Mouse (Mus musculus) limb, embryonic 13.5 days (tissue): Measurements from ENCODE around the gene Col4a3bp. TPM values are rescaled to one million over a fixed set of nuclear protein-coding genes. Genes with fewer than 3 reads are reported as not detected.
"Not testable (repeated sequence)": the region's sequence is repeated elsewhere in the genome, so short reads cannot be mapped to it uniquely, and the experiment has no call there.

Source experiments
- ATAC-seq: fragments of 200-750 bp; cut with Nextera tagmentation; 2 replicates; pipeline ENCODE4 v1.8.0; 2017; ENCODE audit warnings: low read depth, moderate number of reproducible peaks, moderate TSS enrichment; ENCODE audit not compliant: low FRiP score
- H3K27ac ChIP-seq: fragments of 300-500 bp; sonication (generic); 2 replicates; pipeline ENCODE4 v1.5.1; 2015; ENCODE audit warnings: inconsistent platforms, mild to moderate bottlenecking, moderate library complexity
- H3K27me3 ChIP-seq: fragments of 300-500 bp; sonication (generic); 2 replicates; pipeline ENCODE4 v1.6.1; 2015; ENCODE audit warnings: mild to moderate bottlenecking, inconsistent platforms
- H3K36me3 ChIP-seq: fragments of 300-500 bp; sonication (generic); 2 replicates; pipeline ENCODE4 v1.6.1; 2015; ENCODE audit warnings: inconsistent platforms, mild to moderate bottlenecking, moderate library complexity
- H3K4me1 ChIP-seq: fragments of 300-500 bp; sonication (generic); 2 replicates; pipeline ENCODE4 v1.6.1; 2015; ENCODE audit warnings: inconsistent platforms
- H3K4me2 ChIP-seq: fragments of 300-500 bp; sonication (generic); replicated peaks from 2 replicates; pipeline ENCODE4 v1.6.1; 2015; ENCODE audit warnings: inconsistent platforms, mild to moderate bottlenecking, moderate library complexity
- H3K4me3 ChIP-seq: fragments of 300-500 bp; sonication (generic); 2 replicates; pipeline ENCODE4 v1.5.1; 2015; ENCODE audit warnings: moderate library complexity, mild to moderate bottlenecking, inconsistent platforms
- H3K9ac ChIP-seq: fragments of 300-500 bp; sonication (generic); 2 replicates; pipeline ENCODE4 v1.6.1; 2015; ENCODE audit warnings: mild to moderate bottlenecking, inconsistent platforms
- H3K9me3 ChIP-seq: fragments of 300-500 bp; sonication (generic); 2 replicates; pipeline ENCODE4 v1.6.1; 2016; ENCODE audit warnings: inconsistent platforms
- WGBS: fragments of 180-500 bp; shearing (Covaris S2); methylation state at CpG from one replicate; pipeline ENCODE4 v1.1.7; 2015; 5-methylcytosine and 5-hydroxymethylcytosine counted together
- polyA plus RNA-seq: library from polyadenylated mRNA; unstranded; fragments of >200 nt; fragmentation: Nextera tagmentation; extraction: Ambion mirVana; gene quantifications from 2 replicates; pipeline ENCODE4 v1.2.1, GENCODE M21; 2015

The Col4a3bp gene
- polyA plus RNA-seq, 1 experiment from 2014 or later: 9.9 TPM

DNA sequence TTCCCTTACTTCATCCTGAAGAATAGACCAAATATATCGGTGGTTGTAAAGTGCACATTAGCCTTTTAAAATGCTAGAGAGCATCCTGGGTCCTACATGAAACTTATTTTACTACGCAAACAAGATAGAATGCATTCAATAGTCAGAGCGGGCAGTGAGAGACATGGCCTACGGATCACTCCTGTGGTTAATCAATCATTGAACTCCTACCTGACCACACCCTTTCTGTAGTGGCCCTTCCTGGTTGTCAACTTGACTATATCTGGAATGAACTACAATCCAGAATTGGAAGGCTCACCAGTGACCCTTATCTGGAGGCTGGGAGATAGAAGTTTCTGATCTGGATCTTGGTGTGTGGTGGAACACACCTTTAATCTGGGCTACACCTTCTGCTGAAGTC, 120.7 kb downstream of the Col4a3bp start:
- H3K9ac ChIP-seq, H3K9me3 ChIP-seq, H3K27ac ChIP-seq, H3K4me3 ChIP-seq, H3K4me2 ChIP-seq, H3K27me3 ChIP-seq, ATAC-seq: not testable (repeated sequence)
- H3K36me3 ChIP-seq: peaks cover 79% of the 10 kb centered on the region
- peaks cover 12% of the 10 kb centered on the region for H3K4me1 ChIP-seq
- WGBS: 96% methylated on average over 4 of the region's 4 CpGs

DNA sequence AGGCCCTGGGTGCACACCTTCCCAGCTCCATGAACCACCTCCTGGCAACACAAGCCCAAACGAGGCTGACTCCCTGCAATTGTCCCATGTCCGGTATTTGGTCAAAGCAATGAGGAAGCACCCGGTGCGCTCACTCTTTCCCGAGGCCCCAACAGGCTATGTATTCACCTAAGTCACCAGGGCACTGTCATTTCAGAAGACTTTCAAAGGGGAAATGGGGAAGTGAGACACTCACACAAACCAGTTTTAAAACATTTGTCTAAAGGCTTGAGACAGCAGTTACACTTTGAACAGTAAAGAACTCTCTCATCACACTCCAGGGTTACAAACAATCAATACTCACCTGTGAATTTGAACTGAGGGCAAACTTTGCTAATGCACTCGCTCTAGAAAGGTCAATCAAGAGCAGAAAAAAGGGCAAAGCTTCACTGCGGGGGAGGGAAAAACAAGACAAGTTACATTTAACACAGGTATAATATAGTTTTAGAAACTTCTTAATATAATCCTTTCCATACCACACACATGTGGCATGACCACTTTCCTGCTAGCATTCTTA, 122.1 kb downstream of the Col4a3bp start:
- no peak for ATAC-seq
- 92% methylated on average over 7 of the region's 7 CpGs for WGBS
- H3K36me3 ChIP-seq: peaks cover 66% of the 10 kb centered on the region
- no peak overlapping the region for H3K27ac ChIP-seq
- no peak overlapping the region for H3K4me2 ChIP-seq
- no peak overlapping the region for H3K9ac ChIP-seq
- no peaks in the 10 kb centered on the region for H3K9me3 ChIP-seq
- H3K27me3 ChIP-seq: no peaks in the 10 kb centered on the region
- H3K4me1 ChIP-seq: peaks cover 26% of the 10 kb centered on the region
- H3K4me3 ChIP-seq: no peak overlapping the region

DNA sequence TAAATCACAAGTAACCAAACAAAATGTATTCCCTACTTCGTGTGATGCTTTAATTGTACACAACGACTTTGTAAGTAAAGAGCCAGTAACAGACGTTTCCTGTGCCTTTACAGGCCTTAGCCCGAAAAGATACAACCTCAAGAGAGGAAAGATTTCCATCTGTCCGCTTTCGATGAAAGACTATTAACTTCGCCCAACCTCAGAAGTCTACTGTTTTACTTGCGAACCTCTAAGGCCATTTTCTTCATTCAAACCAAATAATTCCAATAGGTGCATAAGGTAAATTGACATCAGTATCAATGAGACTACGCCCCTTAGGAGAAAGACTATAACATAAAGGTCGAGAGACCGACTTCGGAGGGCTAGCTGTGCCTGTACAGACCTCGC, 127.6 kb downstream of the Col4a3bp start:
- Histone ChIP-seq H3K4me2 (peak overlapping the region; percentile 72), H3K4me3 (peak overlapping the region; percentile 99), H3K27ac (peak overlapping the region; percentile 90; the same call in 1 of the 2 replicates), H3K9ac (peak overlapping the region; percentile 96), H3K36me3 (peaks cover 14% of the 10 kb centered on the region), H3K9me3 (no peaks in the 10 kb centered on the region), H3K27me3 (no peaks in the 10 kb centered on the region), H3K4me1 (peaks cover 36% of the 10 kb centered on the region)
- WGBS: 2% methylated on average over 13 of the region's 13 CpGs
- ATAC-seq: no peak

DNA sequence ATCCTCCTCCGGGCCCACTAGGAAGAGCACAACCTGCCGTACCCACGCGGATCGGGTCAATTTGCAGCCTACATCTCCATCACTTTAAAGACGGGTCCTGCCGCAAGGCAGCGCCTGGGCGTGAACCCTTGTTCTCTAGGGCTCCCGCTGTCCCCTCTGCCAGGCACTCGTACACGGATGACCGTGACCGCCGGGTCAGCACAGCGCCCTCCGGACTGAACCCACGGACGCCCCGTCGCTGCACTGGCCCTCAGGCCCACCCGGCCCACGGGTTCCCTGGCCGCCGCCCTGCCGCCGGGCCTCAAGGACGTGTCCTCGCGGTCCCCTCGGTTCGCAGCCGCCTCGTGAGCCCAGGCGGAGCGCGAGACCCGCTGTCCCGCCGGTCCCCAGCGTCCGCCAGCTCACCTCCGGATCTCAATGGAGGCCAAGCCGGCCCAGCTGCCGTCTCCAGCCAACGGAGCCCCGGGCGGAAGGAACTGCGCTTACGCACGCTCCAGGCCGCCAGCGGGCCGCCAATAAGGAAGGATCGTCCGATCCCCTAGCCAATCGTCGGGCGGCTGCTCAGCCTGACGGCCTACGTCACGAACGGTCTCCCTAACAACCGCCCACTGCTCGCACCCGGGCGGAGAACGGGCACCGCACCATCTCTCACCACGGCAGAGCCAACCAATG, 128.1 kb downstream of the Col4a3bp start, which contains the start of gene Hmgcr:
Gene Hmgcr, minus strand, starts transcription at position 531 of the 672 bp plus-strand sequence.
- Histone ChIP-seq H3K36me3 (peaks cover 9% of the 10 kb centered on the region), H3K9ac (peak within 1 kb of the TSS; percentile 96), H3K27ac (peak within 1 kb of the TSS; percentile 90), H3K4me2 (peak within 1 kb of the TSS; percentile 72), H3K27me3 (no peaks in the 10 kb centered on the region), H3K4me1 (peaks cover 36% of the 10 kb centered on the region), H3K9me3 (no peaks in the 10 kb centered on the region), H3K4me3 (peak within 1 kb of the TSS; percentile 99)
- ATAC-seq: peak; percentile 100
- WGBS: under 1% methylated on average over 69 of the region's 70 CpGs

DNA sequence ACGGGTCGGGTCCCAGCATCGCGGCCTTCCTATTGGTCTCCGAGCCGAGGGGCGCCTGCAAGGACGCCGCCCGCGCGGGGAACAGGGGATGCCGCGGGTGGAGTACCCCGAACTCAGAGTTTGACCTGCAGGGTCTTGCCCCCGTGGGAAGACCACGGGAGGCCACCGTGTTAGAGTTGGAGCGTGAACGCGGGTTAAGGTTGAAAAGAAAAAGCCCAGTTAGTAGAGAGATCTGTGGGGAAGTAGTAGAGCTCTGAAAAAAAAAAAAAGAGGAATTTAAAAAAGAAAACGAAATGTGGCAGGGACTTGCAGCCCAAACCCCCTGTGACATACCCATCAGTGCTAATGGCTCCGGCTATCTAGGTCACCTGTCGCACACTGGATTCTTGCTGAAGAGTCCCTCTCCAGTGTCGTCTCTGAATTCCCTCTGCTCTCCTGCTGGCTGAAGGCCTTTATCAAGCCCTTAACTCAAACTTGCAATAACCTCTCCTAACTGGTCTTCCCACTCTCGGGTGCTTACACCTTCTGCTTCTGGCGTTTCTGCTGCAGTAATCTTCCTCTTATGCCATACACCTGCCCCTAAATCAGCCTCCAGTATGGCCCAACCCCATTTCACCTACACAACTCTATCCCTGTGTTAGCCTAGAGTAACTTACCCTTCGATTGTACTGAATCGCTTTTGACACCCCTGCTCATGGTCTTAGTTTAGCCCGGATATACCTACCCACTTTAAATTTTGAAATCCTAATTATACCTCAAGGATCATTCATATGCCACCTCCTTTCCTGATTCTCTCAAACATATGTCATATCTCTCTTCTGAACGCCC, 128.9 kb downstream of the Col4a3bp start:
- Histone ChIP-seq H3K4me3 (peak overlapping the region; percentile 99), H3K9me3 (no peaks in the 10 kb centered on the region), H3K27ac (peak overlapping the region; percentile 78; the same call in 1 of the 2 replicates), H3K4me2 (peak overlapping the region; percentile 72), H3K9ac (peak overlapping the region; percentile 65), H3K27me3 (no peaks in the 10 kb centered on the region), H3K4me1 (peaks cover 36% of the 10 kb centered on the region), H3K36me3 (peaks cover 4% of the 10 kb centered on the region; the same call in 1 of the 2 replicates)
- no peak for ATAC-seq
- 16% methylated on average over 31 of the region's 31 CpGs for WGBS

DNA sequence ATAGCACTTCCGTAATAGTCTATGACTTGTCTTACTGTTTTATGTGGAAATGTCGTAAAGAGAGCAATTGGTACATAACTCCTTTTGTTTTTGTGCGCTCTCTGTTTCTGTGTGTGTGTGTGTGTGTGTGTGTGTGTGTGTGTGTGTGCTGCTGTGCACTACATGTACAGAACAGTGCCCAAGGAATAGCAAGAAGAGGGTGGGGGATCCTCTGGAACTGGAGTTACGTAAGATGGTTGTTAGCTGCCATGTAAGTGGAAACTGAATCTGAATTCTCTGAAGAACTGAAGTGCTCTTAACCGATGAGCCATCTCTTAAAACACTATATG, 129.5 kb downstream of the Col4a3bp start:
- Histone ChIP-seq H3K9me3 (no peaks in the 10 kb centered on the region), H3K27ac (no peak overlapping the region), H3K9ac (no peak overlapping the region), H3K27me3 (no peaks in the 10 kb centered on the region), H3K4me2 (no peak overlapping the region), H3K4me1 (peaks cover 36% of the 10 kb centered on the region), H3K36me3 (no peaks in the 10 kb centered on the region), H3K4me3 (no peak overlapping the region)
- 89% methylated on average over 5 of the region's 5 CpGs for WGBS
- no peak for ATAC-seq

DNA sequence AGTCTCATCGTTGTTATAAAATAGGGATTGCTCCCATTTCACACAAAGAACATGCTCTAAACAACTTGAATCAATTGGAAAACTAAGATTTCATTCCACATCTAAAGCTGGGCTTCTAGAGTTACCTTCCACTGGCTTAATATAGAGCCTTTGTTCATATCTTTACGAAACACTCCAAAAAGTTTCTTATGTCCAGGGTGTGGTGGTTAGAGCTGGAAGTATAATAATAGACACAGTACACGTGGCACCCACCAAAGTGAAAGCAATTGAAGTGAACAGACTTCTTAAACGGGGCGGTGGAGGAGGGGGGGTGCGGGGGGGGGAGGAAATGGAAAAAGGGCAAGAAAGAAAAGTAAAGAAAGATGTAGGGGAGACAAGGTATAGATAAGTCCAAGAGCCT, 129.9 kb downstream of the Col4a3bp start:
- Histone ChIP-seq H3K36me3 (no peaks in the 10 kb centered on the region), H3K4me2 (no peak overlapping the region), H3K27me3 (no peaks in the 10 kb centered on the region), H3K9me3 (no peaks in the 10 kb centered on the region), H3K4me3 (no peak overlapping the region), H3K9ac (no peak overlapping the region), H3K4me1 (peaks cover 32% of the 10 kb centered on the region), H3K27ac (no peak overlapping the region)
- no peak for ATAC-seq
- WGBS: 77% methylated on average over 6 of the region's 6 CpGs

DNA sequence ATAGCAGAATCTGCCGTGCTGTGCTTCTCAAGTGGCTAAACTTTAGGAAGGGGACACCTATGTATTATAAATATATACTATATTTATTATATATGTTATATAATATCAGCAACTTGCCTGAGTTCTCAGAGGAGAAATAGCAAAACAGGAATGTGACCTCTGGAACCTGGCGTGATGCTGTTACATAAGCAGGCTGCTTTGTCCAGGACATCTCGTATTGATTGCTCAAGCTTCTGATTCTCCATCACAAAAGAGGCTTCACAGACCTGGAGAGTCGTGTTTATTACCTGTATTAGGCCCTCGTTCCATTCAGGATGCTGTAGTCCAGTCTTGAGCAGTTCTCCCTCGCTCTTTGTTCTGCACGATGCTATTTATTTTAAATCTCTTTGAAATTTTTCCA, 131.4 kb downstream of the Col4a3bp start:
- no peaks in the 10 kb centered on the region for H3K9me3 ChIP-seq
- no peaks in the 10 kb centered on the region for H3K36me3 ChIP-seq
- no peaks in the 10 kb centered on the region for H3K27me3 ChIP-seq
- no peak overlapping the region for H3K4me2 ChIP-seq
- no peak overlapping the region for H3K27ac ChIP-seq
- 84% methylated on average over 7 of the region's 7 CpGs for WGBS
- H3K9ac ChIP-seq: no peak overlapping the region
- H3K4me1 ChIP-seq: peaks cover 17% of the 10 kb centered on the region
- no peak for ATAC-seq
- no peak overlapping the region for H3K4me3 ChIP-seq

DNA sequence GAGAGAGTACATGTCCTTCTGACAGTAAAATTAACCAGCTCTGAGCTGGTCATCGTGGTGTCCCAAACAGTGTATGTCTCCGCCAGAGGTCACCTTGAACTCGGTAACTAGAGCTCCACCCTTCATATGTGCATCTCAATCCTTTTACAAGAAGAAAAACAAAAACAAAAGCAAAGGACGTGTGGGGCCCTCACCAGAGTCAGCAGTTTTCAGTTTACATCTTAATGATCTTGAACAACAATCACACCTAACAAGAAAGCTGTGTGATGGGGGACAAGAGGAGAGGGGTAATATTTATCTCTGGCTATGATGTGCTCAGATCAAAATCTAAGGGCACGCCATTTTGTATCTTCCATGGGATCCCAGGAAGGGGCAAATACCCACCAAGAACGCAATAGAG, 133.3 kb downstream of the Col4a3bp start:
- 79% methylated on average over 6 of the region's 6 CpGs for whole genome bisulfite sequencing

DNA sequence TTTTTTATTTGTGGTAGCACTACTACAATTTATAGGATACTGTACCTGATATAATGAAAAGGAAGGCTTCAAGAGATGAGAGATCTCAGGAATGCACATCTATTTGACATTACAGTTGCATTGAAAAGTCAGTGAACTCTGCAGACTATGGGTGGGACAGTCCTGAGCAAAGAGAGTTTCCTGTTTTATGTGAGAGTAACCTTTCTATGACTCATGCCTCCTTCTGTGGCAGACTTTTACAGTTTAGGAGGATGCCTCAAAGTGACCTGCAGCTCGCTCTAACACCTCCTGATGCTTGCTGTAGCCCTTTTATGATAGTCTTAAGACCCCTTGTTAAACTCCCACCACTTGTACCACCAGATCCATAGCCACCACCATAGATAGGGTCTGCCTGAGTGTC, 134.7 kb downstream of the Col4a3bp start:
- H3K4me1 ChIP-seq: no peaks in the 10 kb centered on the region
- WGBS: 74% methylated on average over 1 of the region's 1 CpGs

More for the DNA sequence above, 133.3 kb downstream of the Col4a3bp start:
- Histone ChIP-seq H3K27ac (no peak overlapping the region), H3K4me1 (peaks cover 7% of the 10 kb centered on the region), H3K4me2 (no peak overlapping the region), H3K27me3 (no peaks in the 10 kb centered on the region), H3K9me3 (no peaks in the 10 kb centered on the region; the same call in 1 of the 2 replicates), H3K4me3 (no peak overlapping the region), H3K9ac (no peak overlapping the region), H3K36me3 (no peaks in the 10 kb centered on the region)
- no peak for ATAC-seq

DNA sequence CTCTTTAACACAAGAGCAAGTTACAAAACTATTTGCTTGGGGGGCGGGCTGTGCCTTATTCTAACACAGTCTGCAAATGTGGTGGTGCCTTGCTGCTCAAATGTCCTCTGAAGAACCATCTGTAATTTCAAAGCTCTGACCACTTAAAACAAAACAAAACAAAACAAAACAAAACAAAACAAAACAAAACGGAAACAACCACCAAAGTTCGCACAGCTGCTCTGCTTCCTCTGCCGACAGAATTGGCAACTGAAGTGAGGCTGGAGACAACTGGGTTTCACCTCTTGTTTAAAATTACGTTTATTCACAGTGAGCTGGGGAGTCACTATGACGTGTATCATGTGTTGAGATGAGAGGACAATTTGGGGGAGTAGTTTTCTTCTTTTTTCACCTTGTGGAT, 136.2 kb downstream of the Col4a3bp start:
- WGBS: 81% methylated on average over 6 of the region's 6 CpGs
- Histone ChIP-seq H3K4me2 (no peak overlapping the region), H3K9ac (no peak overlapping the region), H3K9me3 (no peaks in the 10 kb centered on the region; the same call in 1 of the 2 replicates), H3K4me3 (no peak overlapping the region), H3K4me1 (no peaks in the 10 kb centered on the region), H3K27ac (no peak overlapping the region), H3K27me3 (no peaks in the 10 kb centered on the region), H3K36me3 (no peaks in the 10 kb centered on the region)
- no peak for ATAC-seq

More for the DNA sequence above, 134.7 kb downstream of the Col4a3bp start:
- no peak overlapping the region for H3K27ac ChIP-seq
- no peak for ATAC-seq
- H3K9ac ChIP-seq: no peak overlapping the region
- H3K9me3 ChIP-seq: no peaks in the 10 kb centered on the region; the same call in 1 of the 2 replicates
- H3K4me3 ChIP-seq: no peak overlapping the region
- no peaks in the 10 kb centered on the region for H3K36me3 ChIP-seq
- no peak overlapping the region for H3K4me2 ChIP-seq
- H3K27me3 ChIP-seq: no peaks in the 10 kb centered on the region
